Mouse (Mus musculus): ENCODE measurements at regions not wholly inside any gene's neighbourhood (a gene's known extent, or its start where the extent isn't known, plus 50 kb on each side); places are given as distances from the start of the nearest gene placed in this dataset.

- no peak for ATAC-seq (ENCODE audit: low FRiP score, low read depth)
- Histone ChIP-seq H3K36me3 (no peaks in the 10 kb centered on the region), H3K4me2 (replicated peaks) (no peak overlapping the region), H3K9me3 (no peaks in the 10 kb centered on the region), H3K27ac (replicated peaks) (no peak overlapping the region), H3K27me3 (no peaks in the 10 kb centered on the region), H3K4me1 (0 out of 2 replicates have a peak, but pooled peaks cover 3% of the 10 kb centered on the region), H3K4me3 (no peak overlapping the region), H3K9ac (replicated peaks) (no peak overlapping the region)
- 91% methylated on average over 7 of the region's 7 CpGs for WGBS
Observed at GRCm38 (mm10) chr11:105538421-105539210, 51.2 kb upstream of the Tanc2 start.

GRCm38 (mm10) chr11:105532616-105533015, 57.2 kb upstream of the Tanc2 start:
- Histone ChIP-seq H3K27ac (replicated peaks) (no peak overlapping the region), H3K9me3 (no peaks in the 10 kb centered on the region), H3K4me2 (replicated peaks) (no peak overlapping the region), H3K4me1 (no peaks in the 10 kb centered on the region), H3K9ac (replicated peaks) (no peak overlapping the region), H3K36me3 (no peaks in the 10 kb centered on the region), H3K4me3 (no peak overlapping the region), H3K27me3 (no peaks in the 10 kb centered on the region)
- ATAC-seq (ENCODE audit: low FRiP score, low read depth), result no peak
- WGBS, result 91% methylated on average over 5 of the region's 5 CpGs

GRCm38 (mm10) chr11:105530711-105531157, 59.1 kb upstream of the Tanc2 start:
- no peak overlapping the region for H3K4me2 ChIP-seq (replicated peaks)
- ATAC-seq (ENCODE audit: low FRiP score, low read depth), result no peak
- no peak overlapping the region for H3K4me3 ChIP-seq
- H3K36me3 ChIP-seq, result no peaks in the 10 kb centered on the region
- no peak overlapping the region for H3K9ac ChIP-seq (replicated peaks)
- no peak overlapping the region for H3K27ac ChIP-seq (replicated peaks)
- no peaks in the 10 kb centered on the region for H3K27me3 ChIP-seq
- H3K9me3 ChIP-seq, result no peaks in the 10 kb centered on the region
- 83% methylated on average over 10 of the region's 10 CpGs for WGBS
- 0 out of 2 replicates have a peak, but pooled peaks cover 1% of the 10 kb centered on the region for H3K4me1 ChIP-seq

- H3K9ac ChIP-seq (replicated peaks), result no peak overlapping the region
- peaks cover 10% of the 10 kb centered on the region for H3K4me1 ChIP-seq
- ATAC-seq (ENCODE audit: low FRiP score, low read depth), result no peak
- H3K4me3 ChIP-seq, result no peak overlapping the region
- no peaks in the 10 kb centered on the region for H3K36me3 ChIP-seq
- H3K27ac ChIP-seq (replicated peaks), result no peak overlapping the region
- H3K4me2 ChIP-seq (replicated peaks), result no peak overlapping the region
- peaks cover 5% of the 10 kb centered on the region; the same call in 1 of the 2 replicates for H3K27me3 ChIP-seq
- H3K9me3 ChIP-seq, result no peaks in the 10 kb centered on the region
- WGBS, result 96% methylated on average over 4 of the region's 4 CpGs
Observed at GRCm38 (mm10) chr11:105526066-105526465, 63.7 kb upstream of the Tanc2 start.

- no peaks in the 10 kb centered on the region for H3K36me3 ChIP-seq
- no peak overlapping the region for H3K4me3 ChIP-seq
- H3K27ac ChIP-seq (replicated peaks), result no peak overlapping the region
- H3K4me1 ChIP-seq, result peaks cover 10% of the 10 kb centered on the region
- no peaks in the 10 kb centered on the region for H3K9me3 ChIP-seq
- no peak for ATAC-seq (ENCODE audit: low FRiP score, low read depth)
- H3K27me3 ChIP-seq, result peaks cover 5% of the 10 kb centered on the region; the same call in 1 of the 2 replicates
- 62% methylated on average over 5 of the region's 5 CpGs for WGBS
- no peak overlapping the region for H3K4me2 ChIP-seq (replicated peaks)
- no peak overlapping the region for H3K9ac ChIP-seq (replicated peaks)
Observed at GRCm38 (mm10) chr11:105525608-105526007, 64.2 kb upstream of the Tanc2 start.

GRCm38 (mm10) chr11:105524400-105524799, 65.4 kb upstream of the Tanc2 start:
- peaks cover 10% of the 10 kb centered on the region for H3K4me1 ChIP-seq
- no peak overlapping the region for H3K9ac ChIP-seq (replicated peaks)
- H3K4me2 ChIP-seq (replicated peaks), result no peak overlapping the region
- no peaks in the 10 kb centered on the region for H3K9me3 ChIP-seq
- no peak for ATAC-seq (ENCODE audit: low FRiP score, low read depth)
- H3K27ac ChIP-seq (replicated peaks), result peak overlapping the region; percentile 0; the same call in 1 of the 2 replicates
- no peak overlapping the region for H3K4me3 ChIP-seq
- H3K27me3 ChIP-seq, result peaks cover 5% of the 10 kb centered on the region; the same call in 1 of the 2 replicates
- no peaks in the 10 kb centered on the region for H3K36me3 ChIP-seq
- WGBS, result 38% methylated on average over 8 of the region's 8 CpGs

- no peaks in the 10 kb centered on the region for H3K36me3 ChIP-seq
- no peaks in the 10 kb centered on the region for H3K9me3 ChIP-seq
- 27% methylated on average over 8 of the region's 8 CpGs for WGBS
- H3K27me3 ChIP-seq, result peaks cover 5% of the 10 kb centered on the region; the same call in 1 of the 2 replicates
- peaks cover 10% of the 10 kb centered on the region for H3K4me1 ChIP-seq
- H3K4me3 ChIP-seq, result no peak overlapping the region
- peak overlapping the region; percentile 0; the same call in 1 of the 2 replicates for H3K27ac ChIP-seq (replicated peaks)
- no peak overlapping the region for H3K9ac ChIP-seq (replicated peaks)
- no peak for ATAC-seq (ENCODE audit: low FRiP score, low read depth)
- H3K4me2 ChIP-seq (replicated peaks), result no peak overlapping the region
Observed at GRCm38 (mm10) chr11:105523765-105524164, 66.0 kb upstream of the Tanc2 start.

- Histone ChIP-seq H3K36me3 (no peaks in the 10 kb centered on the region), H3K4me1 (peaks cover 6% of the 10 kb centered on the region), H3K9me3 (no peaks in the 10 kb centered on the region), H3K27me3 (peaks cover 11% of the 10 kb centered on the region), H3K27ac (replicated peaks) (no peak overlapping the region), H3K9ac (replicated peaks) (no peak overlapping the region), H3K4me2 (replicated peaks) (no peak overlapping the region), H3K4me3 (no peak overlapping the region)
- ATAC-seq (ENCODE audit: low FRiP score, low read depth), result no peak
- 95% methylated on average over 3 of the region's 3 CpGs for whole genome bisulfite sequencing
Observed at GRCm38 (mm10) chr11:105520398-105520797, 63.9 kb upstream of the March10 start.

- no peaks in the 10 kb centered on the region for H3K36me3 ChIP-seq
- peaks cover 11% of the 10 kb centered on the region for H3K4me1 ChIP-seq
- ATAC-seq (ENCODE audit: low FRiP score, low read depth), result no peak
- no peak overlapping the region for H3K9ac ChIP-seq (replicated peaks)
- no peak overlapping the region for H3K4me2 ChIP-seq (replicated peaks)
- H3K9me3 ChIP-seq, result no peaks in the 10 kb centered on the region
- H3K27ac ChIP-seq (replicated peaks), result no peak overlapping the region
- H3K4me3 ChIP-seq, result no peak overlapping the region
- H3K27me3 ChIP-seq, result peaks cover 56% of the 10 kb centered on the region
- 86% methylated on average over 10 of the region's 10 CpGs for WGBS
Observed at GRCm38 (mm10) chr11:105513275-105513674, 56.7 kb upstream of the March10 start.

- peaks cover 34% of the 10 kb centered on the region for H3K4me1 ChIP-seq
- 83% methylated on average over 4 of the region's 4 CpGs for WGBS
- no peak overlapping the region for H3K27ac ChIP-seq (replicated peaks)
Observed at GRCm38 (mm10) chr11:105510626-105511025, 54.1 kb upstream of the March10 start.

GRCm38 (mm10) chr11:105510056-105510455, 53.5 kb upstream of the March10 start:
- Histone ChIP-seq H3K27me3 (peaks cover 63% of the 10 kb centered on the region), H3K27ac (replicated peaks) (no peak overlapping the region), H3K36me3 (no peaks in the 10 kb centered on the region), H3K9me3 (no peaks in the 10 kb centered on the region), H3K4me1 (peaks cover 38% of the 10 kb centered on the region), H3K9ac (replicated peaks) (no peak overlapping the region), H3K4me2 (replicated peaks) (no peak overlapping the region), H3K4me3 (no peak overlapping the region)
- ATAC-seq (ENCODE audit: low FRiP score, low read depth), result no peak
- WGBS, result 85% methylated on average over 7 of the region's 7 CpGs

More at GRCm38 (mm10) chr11:105510626-105511025, 54.1 kb upstream of the March10 start:
- Histone ChIP-seq H3K36me3 (no peaks in the 10 kb centered on the region), H3K9me3 (no peaks in the 10 kb centered on the region), H3K4me2 (replicated peaks) (no peak overlapping the region), H3K27me3 (peaks cover 59% of the 10 kb centered on the region), H3K9ac (replicated peaks) (no peak overlapping the region), H3K4me3 (no peak overlapping the region)
- ATAC-seq (ENCODE audit: low FRiP score, low read depth), result no peak

- peak; percentile 32; the same call in 1 of the 2 replicates for ATAC-seq (ENCODE audit: low FRiP score, low read depth)
- Histone ChIP-seq H3K9ac (replicated peaks) (no peak overlapping the region), H3K27ac (replicated peaks) (peak overlapping the region; percentile 78), H3K4me2 (replicated peaks) (peak overlapping the region; percentile 40), H3K9me3 (no peaks in the 10 kb centered on the region), H3K4me1 (peaks cover 41% of the 10 kb centered on the region), H3K4me3 (no peak overlapping the region), H3K27me3 (peaks cover 72% of the 10 kb centered on the region), H3K36me3 (no peaks in the 10 kb centered on the region)
- 45% methylated on average over 7 of the region's 7 CpGs for WGBS
Observed at GRCm38 (mm10) chr11:105508660-105509038, 52.1 kb upstream of the March10 start.

All from midbrain, embryonic 12.5 days (tissue).